Mouse (Mus musculus) left cerebral cortex, postnatal 4 days (tissue): ENCODE measurements around the gene Tmem63a. TPM values are rescaled to one million over a fixed set of nuclear protein-coding genes. Genes with fewer than 3 reads are reported as not detected.
"Not testable (repeated sequence)": the region's sequence is repeated elsewhere in the genome, so short reads cannot be mapped to it uniquely, and the experiment has no call there.

Experiments
- DNase-seq: peaks from one replicate; pipeline ENCODE4 v3.0.0-alpha.2; 2022
- intact Hi-C: fragments of 180-260 bp; cut with DNase I; formaldehyde crosslinking; loops from one replicate; pipeline ENCODE4 v1.15.1; 2025
- total RNA-seq, 2 experiments: library from RNA; stranded (reverse); gene quantifications; 2 replicates each; pipeline ENCODE4 v1.2.3; 2021

The Tmem63a gene
- total RNA-seq, 2 experiments from 2014 or later = 1.8 to 3.3 TPM

DNA sequence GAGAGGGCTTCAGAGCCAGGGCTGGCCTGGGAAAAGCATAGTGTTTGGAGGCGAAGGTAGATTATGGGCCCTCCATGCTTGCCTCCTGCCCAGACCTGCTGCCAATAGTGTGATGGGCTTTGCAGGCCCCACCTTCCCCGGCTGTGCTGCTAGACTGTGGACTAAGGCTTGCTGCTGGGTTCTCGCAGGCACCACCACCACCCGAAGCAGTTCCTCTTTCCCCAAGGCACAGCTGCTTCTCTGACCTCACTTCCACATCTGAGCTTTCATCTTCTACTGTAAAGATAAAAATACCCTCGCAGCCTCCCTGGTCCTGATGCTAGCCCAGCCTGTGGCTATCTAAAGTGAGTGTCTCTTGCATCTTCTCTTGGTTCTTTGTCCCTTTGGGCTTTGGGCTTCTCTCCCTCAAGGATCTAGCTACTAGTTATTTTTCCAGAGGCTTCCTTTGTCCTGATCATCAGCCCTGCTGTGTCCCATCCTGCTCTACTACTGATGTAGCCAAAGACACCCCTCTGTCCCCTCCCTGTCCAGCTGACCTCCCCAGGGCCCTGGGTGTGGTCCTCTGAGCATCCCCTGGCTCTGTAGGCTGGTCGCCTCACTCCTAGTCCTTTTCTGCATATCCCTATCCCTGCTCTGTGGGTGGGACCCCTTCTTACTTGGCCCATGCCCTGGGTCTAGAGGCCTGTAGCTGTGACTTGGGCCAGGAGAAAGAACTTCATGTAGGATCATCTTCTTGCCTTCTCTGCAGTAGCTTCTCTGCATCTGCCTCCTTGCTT lies 19.7 kb upstream of the Tmem63a start:
- intact Hi-C loops = no loop called here

DNA sequence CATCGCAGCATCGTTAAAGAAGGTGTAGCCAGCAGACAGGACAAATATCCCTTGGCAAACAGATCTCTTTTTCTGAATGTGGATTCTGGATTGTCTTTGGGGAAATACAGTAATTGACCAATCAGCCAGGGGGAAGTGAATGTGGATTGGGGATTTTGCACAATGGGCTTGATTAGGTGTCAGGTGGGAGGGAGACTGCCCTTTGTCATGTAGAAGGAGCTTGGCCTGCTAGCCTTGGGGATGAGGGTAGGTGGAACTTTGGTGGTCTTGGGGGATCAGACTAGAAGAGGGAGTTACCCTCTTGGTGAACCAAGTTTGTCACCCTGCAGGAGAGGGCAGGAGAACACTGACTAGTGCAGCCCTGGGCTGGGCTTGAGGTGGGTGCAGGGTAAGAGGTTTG lies 17.4 kb upstream of the Tmem63a start:
- no peak for DNase-seq
- intact Hi-C loops = no loop called here

More for the DNA sequence above, 19.7 kb upstream of the Tmem63a start:
- no peak for DNase-seq

DNA sequence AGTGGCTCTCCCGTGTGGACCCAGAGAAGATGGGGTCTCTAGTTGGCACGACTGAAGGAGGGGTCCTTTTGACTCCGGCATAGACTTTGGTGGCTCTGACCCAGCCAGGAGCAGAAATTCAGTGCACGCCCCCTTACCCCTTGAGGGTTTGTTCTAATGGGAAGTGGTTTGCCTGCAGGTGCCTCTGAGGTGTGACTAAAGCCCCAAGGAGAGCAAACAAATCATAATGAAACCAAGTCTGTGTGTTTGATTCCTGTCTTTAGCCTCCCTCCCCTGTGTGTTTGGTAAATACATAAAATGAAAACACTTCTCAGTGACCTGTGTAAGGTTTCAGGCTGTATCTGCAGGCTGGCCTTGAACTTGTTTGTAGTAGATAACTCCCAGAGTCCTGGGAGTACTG lies 15.9 kb upstream of the Tmem63a start:
- DNase-seq = no peak
- intact Hi-C loops = no loop called here

DNA sequence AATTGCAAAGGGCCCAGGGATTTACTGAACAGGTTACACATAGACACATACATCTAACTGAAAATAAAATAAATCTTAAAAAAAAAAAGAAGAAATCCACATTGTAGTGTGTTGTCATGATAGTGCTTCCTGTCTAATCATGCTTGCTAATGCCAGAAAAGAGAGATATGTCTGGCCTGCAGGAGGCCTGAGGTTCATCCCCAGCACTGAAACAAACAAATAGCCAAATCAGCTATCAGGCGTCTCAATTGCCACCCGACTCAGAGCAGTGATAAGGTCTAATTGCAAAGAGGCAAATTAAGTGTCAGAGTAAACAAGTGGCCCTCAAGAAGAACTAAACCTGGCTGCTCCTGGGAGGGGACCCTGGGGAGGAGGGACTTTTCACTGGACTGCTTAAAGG lies 12.5 kb upstream of the Tmem63a start:
- no peak for DNase-seq
- intact Hi-C loops = no loop called here

DNA sequence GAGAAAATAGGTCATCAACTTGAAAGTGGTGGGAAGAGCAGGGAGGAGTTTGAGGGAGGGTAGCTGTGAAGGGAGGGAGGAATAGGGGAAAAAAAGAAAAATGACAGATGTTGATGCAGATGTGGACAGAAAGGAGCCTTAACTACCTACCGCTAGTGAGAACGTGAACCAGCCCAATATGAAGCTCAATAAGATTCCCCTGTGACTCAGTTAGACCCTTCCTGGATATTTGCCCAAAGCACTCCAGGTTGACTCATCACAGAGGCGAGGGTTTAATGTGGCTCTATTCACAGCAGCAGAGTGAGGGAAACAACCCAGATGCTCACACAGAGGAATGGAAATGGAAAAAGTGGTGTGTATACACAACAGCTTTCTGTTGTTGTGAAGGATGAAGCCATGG lies 11.0 kb upstream of the Tmem63a start:
- DNase-seq = no peak
- intact Hi-C loops = no loop called here

DNA sequence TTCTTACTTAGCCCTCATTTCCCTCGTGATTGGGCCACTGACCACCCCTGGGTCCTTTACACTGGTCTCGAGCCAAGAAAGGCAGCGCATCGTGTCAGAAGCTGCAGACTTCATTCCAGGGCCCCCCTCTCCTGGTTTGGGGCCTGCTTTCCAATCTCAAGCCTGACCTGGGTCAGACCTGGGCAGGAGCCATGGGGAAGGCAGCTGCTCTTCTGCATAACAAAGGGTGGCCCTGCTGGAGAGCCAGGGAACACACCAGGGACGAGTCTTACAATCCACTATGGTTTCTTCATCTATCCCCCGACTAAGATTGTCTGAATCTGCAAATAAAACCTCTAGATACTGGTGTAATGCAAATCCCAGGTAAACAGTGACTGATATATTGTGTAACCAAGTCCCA lies 8.5 kb upstream of the Tmem63a start:
- intact Hi-C loops = no loop called here
- no peak for DNase-seq

DNA sequence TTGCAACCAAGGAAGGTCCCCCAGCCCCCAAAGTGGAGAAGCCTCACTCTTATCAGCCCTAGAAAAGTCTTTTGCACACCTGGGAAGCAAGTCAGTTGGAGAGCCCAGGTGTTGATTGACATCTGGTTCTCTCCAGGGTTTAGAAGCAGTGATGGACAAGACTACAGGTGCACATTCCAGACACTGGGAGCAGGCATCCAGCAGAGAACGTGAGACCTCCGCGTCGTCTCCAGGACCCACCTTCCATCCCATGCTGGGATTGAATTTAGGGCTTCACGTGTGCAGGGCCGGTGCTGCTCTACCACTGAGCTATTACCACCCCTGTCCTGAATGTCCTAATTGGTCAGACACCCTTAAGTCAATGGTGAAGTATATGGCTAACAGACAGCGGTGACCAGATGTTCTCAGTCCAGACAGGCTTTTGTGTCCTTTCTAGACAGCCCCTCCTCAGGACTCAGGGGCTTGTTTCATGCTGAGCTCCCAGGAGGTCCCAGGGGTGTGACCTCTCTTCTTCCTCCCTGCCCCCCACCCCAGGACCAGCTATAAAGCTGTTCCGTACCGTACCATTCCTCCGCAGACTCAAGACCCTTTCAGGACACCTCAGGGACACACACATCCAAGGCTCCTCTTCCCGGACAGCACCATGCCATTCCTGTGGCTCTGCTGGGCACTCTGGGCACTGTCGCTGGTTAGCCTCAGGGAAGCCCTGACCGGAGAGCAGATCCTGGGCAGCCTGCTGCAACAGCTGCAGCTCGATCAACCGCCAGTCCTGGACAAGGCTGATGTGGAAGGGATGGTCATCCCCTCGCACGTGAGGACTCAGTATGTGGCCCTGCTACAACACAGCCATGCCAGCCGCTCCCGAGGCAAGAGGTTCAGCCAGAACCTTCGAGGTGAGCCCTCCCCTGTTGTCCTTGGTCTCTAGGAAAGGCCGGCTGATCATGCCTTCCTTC lies 7.4 kb upstream of the Tmem63a start, which contains the start of gene Lefty1:
Gene Lefty1, plus strand, starts transcription at position 556 of the 953 bp plus-strand sequence.
- DNase-seq = no peak
- intact Hi-C loops = no loop called here

DNA sequence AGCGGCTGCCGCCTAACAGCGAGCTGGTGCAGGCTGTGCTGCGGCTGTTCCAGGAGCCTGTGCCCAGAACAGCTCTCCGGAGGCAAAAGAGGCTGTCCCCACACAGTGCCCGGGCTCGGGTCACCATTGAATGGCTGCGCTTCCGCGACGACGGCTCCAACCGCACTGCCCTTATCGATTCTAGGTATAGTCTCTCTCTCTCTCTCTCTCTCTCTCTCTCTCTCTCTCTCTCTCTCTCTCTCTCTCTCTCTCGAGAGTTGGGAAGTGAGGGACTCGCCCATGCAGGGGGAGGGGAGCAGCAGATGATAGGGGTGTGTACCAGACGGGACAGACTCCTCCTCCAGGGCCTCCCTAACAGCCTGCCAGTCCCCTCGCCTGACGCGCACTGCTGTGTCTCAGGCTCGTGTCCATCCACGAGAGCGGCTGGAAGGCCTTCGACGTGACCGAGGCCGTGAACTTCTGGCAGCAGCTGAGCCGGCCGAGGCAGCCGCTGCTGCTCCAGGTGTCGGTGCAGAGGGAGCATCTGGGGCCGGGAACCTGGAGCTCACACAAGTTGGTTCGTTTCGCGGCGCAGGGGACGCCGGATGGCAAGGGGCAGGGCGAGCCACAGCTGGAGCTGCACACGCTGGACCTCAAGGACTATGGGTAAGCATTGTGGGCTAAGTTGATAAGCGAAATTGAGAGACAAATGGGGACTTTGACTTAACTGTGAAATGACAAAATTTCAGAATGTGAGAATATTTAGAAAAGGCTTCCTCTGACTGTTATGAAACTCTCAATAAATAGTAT lies 5.3 kb upstream of the Tmem63a start:
- DNase-seq = peak; percentile 23
- intact Hi-C loops = not testable (repeated sequence)

DNA sequence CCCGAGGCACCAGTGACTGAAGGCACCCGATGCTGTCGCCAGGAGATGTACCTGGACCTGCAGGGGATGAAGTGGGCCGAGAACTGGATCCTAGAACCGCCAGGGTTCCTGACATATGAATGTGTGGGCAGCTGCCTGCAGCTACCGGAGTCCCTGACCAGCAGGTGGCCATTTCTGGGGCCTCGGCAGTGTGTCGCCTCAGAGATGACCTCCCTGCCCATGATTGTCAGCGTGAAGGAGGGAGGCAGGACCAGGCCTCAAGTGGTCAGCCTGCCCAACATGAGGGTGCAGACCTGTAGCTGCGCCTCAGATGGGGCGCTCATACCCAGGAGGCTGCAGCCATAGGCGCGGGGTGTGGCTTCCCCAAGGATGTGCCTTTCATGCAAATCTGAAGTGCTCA lies 4.5 kb upstream of the Tmem63a start:
- DNase-seq, intact Hi-C loops: not testable (repeated sequence)

DNA sequence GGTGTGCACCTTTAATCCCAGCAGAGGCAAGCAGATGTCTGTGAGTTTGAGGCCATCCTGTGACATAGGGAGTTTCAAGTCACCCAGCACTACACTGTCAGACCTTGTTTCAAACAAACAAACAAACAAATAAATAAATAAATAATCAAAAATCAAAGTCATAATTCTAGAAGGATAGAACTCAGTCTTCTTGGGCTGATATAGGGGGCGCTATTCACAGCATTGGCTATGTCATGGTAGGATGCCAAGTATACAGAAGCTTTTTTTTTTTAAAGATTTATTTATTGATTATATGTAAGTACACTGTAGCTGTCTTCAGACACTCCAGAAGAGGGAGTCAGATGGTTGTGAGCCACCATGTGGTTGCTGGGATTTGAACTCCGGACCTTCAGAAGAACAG lies 3.4 kb upstream of the Tmem63a start:
- DNase-seq, intact Hi-C loops: not testable (repeated sequence)

DNA sequence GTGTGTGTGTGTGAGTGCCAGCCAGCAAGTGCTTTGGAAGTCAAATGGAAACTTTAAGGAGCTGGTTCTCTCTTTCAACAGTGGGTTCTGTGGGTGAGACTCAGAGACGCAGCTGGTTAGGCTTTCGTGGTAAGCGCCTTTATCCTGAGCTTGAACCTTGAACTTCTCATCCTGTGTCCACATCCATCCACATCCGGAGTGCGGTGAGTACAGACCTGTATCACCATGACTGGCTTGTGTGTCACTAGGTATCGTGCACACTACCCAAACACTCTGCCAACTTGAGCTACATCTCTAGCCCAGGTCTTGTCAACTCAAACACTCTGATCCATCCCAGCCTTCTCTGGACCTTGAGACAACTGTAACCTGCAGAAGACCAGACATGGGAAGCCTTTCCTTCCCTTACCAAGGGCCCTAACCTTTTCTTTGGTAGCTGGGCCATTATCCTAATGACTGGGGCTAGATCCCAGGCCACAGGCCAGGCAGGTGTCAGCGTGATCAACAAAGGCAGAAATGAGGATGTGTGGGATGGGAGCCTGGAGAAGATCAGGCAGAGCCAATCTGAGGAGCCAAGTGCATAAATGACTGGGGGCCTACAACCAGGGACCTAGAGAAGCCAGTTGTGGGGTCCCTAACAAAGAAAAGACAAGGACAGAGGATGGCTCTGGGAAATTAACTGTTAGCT lies 1.2 kb upstream of the Tmem63a start:
- intact Hi-C loops = no loop called here
- DNase-seq = no peak

DNA sequence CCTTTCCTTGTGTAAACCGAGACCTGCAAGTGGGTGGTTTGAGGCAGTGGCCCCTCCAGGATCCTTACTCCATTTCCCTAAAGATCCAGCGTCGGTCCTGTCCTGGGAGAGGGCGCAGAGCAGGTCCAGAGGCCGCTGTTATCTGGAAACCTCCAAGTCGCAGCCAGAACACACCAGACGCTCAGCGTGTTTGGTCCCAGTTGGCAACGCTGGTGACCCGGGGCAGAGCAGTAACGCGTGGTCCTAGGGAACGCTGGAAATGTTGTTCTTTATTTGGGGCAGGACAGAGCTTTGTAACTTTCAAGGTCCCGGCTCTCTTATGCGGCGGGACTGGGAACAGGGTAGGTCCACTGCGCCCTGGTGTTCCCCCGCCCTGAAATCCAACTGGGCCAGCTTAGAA lies 418 bp upstream of the Tmem63a start:
- intact Hi-C loops = no loop called here
- no peak for DNase-seq

DNA sequence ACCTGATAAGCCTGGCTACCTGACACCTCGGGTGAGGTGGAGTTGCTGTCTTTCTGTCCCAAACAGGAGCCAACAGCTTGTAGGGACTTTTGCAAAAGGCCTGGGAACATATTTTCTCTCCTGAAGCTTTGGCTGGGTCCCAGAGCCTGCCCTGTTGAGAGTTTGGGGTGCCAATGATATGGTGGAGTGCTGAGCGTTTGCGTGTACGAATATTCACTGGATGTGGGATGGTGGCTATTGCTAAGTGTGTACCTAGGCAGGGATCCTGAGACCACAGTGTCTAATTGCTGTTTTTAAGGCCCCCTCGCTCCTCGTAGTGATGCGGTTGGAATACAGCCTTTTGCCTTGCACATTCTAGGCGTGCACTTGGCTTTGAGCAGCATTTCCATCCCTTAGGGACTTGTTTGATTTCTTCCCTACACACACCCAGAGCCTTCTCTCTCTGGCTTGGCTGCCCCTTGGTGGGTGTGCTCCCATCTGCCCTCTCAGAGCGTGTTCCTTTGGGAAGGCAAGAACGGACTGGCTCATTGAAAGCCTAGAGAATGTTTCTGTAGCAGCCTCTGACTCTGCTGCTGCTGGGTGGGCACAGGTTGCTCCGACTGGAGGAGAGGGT lies 994 bp downstream of the Tmem63a start:
- intact Hi-C loops = no loop called here
- DNase-seq = no peak

DNA sequence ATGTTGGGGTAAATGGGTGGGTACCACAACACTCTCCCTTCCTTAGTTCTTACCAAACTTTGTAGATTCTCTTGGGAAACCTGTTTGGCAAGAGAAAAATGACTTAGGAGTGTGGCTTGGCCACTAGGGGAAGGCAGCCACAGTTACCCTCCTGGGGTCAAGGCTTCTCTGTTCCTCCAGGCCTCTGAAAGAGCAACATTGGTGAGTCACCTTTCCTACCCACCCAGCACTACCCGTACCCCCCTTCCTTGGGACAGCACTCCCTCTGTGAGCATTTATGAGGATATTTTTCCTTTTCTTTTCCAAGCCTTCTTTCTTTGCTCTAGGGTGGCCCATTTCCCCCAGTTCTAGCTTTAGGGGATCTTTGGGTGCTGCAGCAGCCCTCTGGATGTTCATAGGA lies 1.8 kb downstream of the Tmem63a start:
- intact Hi-C loops = no loop called here
- no peak for DNase-seq

DNA sequence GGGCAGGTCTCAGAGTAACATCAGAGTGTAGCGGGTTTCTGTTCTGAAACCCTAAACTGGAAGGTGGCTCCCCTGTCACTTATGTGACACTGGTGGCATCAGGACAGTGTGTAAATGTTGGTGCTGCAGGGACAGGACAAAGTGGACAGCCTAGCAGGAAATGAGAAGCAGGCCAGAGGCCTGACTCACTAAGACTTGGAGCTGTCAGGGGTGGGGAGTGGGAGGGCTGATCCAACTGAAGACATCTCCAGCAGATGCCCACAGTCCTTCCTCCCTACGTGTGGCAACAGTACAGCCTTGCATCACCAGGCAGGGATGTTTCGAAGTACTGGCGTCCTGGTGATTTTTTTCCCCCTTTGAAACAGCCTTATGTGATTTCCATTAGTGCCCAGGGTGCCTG lies 2.4 kb downstream of the Tmem63a start:
- intact Hi-C loops = no loop called here
- DNase-seq = no peak

DNA sequence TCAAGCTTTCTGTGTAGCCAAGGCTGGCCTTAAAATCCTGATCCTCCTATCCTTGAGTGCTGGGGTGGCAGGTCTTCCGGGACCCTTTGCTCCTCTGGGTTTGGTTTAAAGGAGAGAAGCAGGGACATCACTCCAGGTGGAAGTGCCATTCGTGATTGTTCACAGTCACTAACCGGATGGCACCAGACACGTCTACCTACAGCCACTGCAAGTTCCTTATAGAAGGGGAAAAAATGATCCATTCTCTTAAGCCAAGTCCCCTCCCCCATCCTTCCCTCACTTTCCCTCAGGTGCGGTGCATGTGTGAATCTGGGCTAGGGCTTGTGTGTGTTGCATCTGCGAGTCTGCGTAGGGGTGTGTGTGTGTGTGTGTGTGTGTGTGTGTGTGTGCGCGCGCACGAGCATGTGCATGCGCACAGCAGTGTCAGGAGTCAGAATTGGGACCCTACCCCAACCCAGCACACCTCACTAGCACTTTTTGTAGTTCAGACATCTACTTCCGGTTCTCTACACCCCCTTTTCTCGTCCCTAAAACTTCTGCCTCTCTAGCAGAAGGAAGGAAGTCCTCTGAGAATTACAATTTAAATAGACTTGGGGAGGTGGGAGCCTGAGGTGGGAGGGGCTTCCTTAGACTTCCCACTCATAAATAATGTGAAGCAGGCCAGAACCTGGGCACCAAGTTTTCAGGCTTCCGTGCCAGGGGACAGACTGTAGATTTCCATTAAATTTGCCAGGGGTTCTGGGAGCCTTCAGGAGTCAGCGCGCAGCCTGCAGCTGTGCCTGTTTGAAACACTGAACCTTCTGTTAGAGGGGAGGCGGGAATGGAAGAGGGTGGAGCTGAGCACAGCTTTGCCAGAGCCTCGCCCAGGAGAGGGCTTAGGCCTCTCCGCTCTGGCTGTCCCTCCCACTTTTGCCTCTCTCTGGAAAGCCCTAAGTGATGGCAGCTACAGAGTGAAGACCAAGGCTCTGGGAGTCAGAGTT lies 3.1 kb downstream of the Tmem63a start:
- peak; percentile 22 for DNase-seq
- intact Hi-C loops = no loop called here

DNA sequence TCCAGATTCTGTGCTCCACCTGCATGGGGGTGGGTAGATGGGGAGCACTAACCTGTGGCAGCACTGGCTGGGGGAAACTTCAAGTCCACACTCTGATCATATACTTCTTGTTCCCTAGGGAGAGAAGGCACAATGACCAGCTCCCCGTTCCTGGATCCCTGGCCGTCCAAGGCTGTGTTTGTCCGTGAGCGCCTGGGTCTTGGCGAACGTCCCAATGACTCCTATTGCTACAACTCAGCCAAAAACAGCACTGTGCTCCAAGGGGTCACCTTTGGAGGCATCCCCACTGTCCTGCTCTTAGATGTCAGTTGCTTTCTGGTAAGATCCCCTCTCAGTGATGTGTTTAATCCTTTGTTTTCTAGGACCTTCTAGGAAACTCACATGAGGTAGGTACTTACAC lies 4.3 kb downstream of the Tmem63a start:
- intact Hi-C loops = no loop called here
- DNase-seq = no peak

DNA sequence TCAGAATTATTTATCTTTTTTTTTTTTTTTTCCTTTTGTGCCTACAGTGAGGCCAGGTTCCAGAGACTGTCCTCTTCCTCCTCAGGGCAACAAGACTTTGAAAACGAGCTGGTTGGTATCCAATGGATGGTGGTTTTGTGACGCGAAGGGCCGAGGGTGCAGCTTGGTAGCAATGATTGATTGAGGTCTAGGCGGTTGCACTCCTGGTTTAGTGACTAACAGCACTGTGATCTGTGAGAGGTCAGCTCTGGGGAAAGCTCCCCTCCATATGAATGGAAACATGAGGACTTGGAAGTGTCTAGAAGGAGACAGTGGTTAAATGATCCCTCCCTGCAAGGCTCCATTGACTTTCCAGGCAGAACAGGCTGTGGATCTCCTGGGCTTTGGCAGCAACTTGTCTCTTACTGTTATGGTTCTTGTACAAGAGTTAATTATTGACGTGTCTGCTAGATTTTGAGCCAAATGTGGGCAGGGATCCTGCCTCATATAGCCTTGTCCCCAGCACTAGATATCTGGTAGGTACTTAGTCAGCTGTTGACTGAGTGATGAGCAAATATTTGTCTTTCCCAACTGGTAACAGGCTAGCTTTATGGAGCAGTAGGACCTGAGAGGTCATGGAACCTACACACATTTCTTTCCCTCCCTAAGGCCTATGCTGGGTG lies 10.1 kb downstream of the Tmem63a start:
- intact Hi-C loops = no loop called here

More for the DNA sequence above, 10.1 kb downstream of the Tmem63a start:
- no peak for DNase-seq
